Mouse (Mus musculus): ENCODE data around the gene Zfp607b.

The Zfp607b gene

DNA sequence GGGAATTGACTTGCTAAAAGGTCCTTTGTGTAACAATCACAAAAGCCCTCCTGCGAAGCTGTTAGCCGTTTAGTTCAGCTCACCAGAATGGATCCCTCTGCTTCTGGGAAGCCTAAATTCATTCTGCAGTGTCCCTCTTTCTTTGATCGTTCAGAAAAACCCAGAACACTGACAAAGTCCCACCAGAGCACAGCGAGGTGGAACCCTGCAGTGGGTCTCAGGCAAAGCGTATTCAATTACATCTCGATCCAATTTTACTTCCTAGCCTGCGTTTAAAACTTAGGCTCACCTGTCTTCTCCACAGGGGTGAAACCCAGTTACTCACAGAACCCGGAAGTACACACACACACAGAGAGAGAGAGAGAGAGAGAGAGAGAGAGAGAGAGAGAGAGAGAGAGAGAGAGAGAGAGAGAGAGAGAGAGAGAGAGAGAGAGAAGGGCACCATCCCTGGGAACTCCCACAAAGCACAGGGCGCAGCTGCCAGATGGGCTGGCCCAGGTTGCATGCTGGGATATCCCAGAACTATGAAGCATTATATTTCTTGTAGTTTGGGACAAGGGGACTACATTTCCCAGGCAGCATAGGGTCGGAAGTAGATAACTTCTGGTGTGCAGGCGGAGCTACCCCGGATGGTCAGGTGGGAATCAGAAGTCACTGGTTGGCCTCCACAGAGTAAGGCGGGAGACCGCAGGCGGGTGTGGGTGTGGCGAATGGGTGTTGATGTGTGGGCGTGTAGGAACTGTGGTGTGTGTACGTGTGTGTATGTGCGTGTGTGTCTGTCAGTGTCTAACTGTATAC is at the start of gene Zfp607b:
Zfp607b (plus strand) TSS at position 526 of the 798 bp plus-strand sequence.
- peak; percentile 90 to 91 for DNase-seq

- DNase-seq: no peak
Measured at GRCm38 (mm10) chr7:27644471-27644870, 44.7 kb upstream of the Zfp607b start.

- no peak for DNase-seq
Measured at GRCm38 (mm10) chr7:27646516-27646915, 42.6 kb upstream of the Zfp607b start.

- no peak for DNase-seq
Measured at GRCm38 (mm10) chr7:27647281-27648002, 41.7 kb upstream of the Zfp607b start.

DNA sequence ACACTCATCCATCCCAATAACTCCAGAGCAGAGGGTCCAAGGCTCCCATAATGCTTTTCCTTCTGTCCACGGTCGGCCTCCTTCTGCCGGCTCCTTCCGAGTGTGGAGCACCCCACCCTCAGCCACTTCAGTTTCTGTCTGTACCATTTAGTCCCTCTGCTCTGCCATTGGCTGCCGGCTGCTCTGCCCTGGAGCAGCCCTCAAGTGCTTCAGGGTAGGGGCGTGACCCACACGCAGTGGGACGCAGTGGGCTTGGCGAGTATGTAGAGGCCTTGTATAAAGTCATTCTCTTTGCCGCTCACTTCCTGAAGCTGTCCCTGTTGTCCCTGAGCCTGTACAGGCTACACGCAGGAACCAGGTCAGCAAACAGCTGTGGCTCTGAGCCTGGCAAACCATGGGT is 39.4 kb upstream of the Zfp607b start:
- DNase-seq: no peak

- peak; percentile 81 to 85 for DNase-seq
Measured at GRCm38 (mm10) chr7:27650949-27651348, 38.2 kb upstream of the Zfp607b start.

DNA sequence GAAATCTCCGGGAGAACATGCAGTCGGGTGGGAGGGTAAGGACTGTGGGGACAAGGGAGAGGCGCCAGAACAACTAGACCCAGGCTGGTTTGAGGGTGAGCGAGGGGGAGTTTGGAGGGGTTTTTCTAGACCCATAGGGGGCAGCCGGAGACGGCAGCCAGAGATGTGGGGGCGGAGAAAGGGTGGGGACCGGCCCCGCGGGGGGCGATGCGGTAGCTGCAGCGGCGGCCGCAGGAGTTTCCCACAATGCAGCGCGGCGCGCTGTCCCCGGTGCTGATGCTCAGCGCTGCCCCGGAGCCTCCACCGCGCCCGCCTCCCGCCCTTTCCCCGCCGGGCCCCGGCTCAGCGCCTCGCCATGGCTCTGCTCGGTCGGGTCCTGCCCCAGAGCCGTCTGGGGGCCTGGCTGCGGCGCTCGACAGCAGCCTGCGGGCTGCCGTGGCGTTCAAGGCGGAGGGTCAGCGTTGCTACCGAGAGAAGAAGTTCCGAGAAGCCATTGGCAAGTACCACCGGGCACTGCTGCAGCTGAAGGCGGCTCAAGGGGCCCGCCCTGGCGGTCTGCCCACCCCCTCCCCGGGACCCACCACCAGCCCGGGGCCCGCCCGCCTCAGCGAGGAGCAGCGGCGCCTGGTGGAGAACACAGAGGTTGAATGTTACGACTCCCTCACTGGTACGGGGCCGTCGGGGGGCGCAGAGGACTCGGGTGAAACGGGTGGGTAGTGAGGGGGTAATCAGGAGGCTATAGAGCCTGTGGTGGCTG is 35.3 kb upstream of the Zfp607b start, which contains the start of gene Ttc9b:
Ttc9b (plus strand) TSS at position 235 of the 757 bp plus-strand sequence.
- peak; percentile 83 to 87 for DNase-seq

DNA sequence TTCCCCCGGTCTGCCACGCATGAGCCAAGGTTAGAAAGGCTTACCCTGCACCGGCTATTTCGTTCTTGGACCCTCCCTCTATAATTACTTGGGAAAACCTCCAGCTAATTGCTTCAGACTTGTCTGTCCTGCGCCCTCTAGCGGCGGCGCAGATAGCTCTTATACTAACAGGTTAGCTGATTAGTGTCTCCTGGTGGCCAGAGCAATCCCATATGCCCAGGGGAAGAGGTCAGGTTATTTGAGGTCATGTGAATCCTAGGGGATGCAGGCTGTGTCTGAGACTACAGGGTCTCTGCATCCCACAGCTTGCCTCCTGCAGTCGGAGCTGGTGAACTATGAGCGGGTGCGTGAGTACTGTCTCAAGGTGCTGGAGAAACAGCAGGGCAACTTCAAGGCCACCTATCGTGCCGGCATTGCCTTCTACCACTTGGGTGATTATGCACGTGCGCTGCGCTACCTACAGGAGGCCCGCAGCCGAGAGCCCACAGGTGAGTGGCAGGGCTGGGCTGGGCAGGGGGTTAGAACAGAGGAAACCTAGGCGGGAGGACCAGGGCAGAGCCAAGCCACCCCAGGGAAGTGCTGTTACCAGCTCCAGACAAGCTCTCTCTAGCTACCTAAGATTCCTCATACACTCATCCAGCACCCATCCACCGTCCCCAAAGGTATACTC is 34.4 kb upstream of the Zfp607b start:
- DNase-seq: peak; percentile 68 to 70

GRCm38 (mm10) chr7:27655545-27655944 is 33.6 kb upstream of the Zfp607b start:
- DNase-seq: no peak

GRCm38 (mm10) chr7:27656600-27656999 is 32.5 kb upstream of the Zfp607b start:
- DNase-seq: no peak

DNA sequence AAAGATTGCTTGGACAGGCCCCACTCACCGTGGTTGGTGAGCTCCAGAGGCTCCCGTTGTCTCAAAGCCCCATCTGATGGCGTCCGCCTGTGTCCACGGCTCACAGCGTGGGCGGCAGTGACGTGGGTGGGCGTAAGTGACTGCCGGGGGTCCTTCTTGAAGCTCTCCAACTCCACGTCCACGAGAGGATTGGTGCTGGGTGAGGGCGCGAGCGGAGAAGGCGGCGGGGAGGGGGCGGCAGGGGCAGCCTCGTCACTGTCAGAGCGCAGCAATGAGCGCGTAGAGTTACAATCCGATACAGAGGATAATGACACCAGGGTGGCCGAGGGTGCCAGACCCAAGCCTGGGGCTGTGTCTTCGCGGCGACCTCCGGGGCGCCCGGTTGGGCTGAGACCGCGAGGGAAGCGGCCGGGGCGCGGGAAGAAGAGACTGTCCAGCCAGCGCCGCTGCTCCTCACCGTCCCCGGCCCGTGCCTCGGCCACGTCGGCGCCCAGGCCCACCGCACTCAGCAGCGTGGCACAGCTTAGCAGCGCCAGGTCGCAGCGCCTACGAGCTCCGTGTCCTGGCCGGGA is 31.2 kb upstream of the Zfp607b start:
- DNase-seq: peak in 1 of 2 experiments; percentile 39

GRCm38 (mm10) chr7:27658712-27659663 is 30.2 kb upstream of the Zfp607b start:
- no peak for DNase-seq

DNA sequence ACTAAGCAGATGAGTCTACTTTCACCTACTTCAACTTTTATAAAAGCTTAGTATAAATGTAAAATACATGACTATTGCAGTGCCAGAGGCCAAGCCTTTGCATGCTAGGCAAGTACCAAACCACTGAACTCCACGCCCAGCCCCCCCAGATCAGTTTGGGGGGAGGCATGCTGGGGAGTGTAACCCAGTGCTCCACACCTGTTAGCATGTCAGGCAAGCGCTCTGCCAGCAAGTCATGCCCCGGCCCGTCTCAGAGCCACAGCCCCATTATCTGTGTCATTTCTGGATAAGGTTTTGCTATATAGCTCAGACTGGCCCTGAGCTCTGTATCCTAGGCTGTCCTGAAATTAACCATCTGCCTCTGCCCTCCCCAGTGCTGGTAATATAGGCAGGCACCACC is 27.1 kb upstream of the Zfp607b start:
- DNase-seq: no peak

- peak in 1 of 2 experiments; percentile 48 for DNase-seq
Measured at GRCm38 (mm10) chr7:27673064-27673574, 16.0 kb upstream of the Zfp607b start.

DNA sequence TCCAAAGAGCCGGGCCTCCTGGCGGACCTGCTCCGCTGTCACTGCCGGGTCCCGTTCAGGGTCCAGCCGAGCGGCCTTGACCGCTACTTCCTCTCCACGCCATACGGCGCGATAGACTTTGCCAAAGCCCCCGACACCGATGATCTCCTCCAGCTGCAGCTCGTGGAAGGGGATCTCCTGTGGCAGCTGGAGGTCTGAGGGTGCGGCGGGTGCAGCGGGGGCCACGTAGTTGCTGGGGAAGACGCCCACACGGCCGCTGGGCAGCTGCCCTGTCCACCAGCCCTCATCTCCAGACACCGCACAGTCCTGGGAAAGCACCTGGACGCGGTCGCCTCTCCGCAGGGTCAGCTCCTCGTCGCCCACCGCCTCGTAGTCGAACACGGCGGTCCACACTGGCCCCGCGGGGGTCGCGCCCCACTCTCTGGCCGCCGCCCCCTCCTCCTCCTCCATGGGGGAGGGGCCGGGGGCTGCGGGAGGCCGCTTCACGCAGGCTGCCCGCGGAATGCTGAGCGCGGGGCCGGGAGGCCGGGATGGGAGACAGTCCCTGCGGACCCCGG is 15.5 kb upstream of the Zfp607b start:
- DNase-seq: peak in 1 of 2 experiments; percentile 36

GRCm38 (mm10) chr7:27674195-27674521 is 15.0 kb upstream of the Zfp607b start:
- DNase-seq: no peak

DNA sequence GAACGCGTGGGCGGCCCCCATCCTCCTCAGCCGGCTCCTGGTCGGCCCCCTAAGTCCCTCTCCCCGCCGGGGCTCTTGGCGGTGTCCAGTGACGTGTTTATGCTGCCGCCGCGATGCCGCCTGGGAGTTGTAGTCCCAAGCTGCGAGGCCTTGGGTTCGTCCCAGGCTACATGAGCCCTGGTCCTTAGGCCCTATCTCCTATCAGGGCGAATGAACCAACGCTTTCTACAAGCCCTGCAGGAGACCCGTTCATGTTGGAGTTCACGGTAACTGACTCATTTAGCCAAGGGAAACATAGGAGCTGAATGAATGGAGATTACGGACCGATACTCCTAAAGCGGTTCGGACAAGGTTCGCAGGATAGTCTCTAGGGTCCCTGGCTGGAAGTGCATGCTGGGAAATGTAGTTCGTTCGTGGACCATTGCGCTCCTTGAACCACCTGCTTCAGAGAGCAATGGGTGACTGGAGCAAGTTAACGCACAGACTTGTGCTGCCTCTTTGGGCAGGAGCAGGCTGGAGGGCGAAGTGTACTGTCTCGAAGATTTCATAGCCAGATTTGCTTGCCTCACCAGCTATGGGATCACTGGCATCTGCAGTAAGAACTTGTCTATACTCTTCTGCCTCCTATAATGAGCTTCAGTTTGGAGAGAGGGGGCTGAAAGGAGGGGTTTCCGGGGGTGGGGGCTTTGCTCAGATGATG is 14.5 kb upstream of the Zfp607b start, which contains the start of gene Map3k10:
Map3k10 (minus strand) TSS at position 77 of the 700 bp plus-strand sequence.
- peak; percentile 94 to 97 for DNase-seq

- DNase-seq: no peak
Measured at GRCm38 (mm10) chr7:27675222-27675612, 13.9 kb upstream of the Zfp607b start.

- no peak for DNase-seq
Measured at GRCm38 (mm10) chr7:27683218-27683617, 5.9 kb upstream of the Zfp607b start.

GRCm38 (mm10) chr7:27685220-27685619 is 3.9 kb upstream of the Zfp607b start:
- DNase-seq: no peak

All from cerebellum, postnatal 36 days (tissue).